Mouse (Mus musculus) thymus, postnatal 25 days (tissue): ENCODE measurements around the gene Ciita.
A peak's percentile ranks its signal among the peaks of the same experiment; 100 is the strongest.

Source experiments
- DNase-seq: peaks from one replicate; pipeline ENCODE4 v3.0.0; 2022

The Ciita gene

DNA sequence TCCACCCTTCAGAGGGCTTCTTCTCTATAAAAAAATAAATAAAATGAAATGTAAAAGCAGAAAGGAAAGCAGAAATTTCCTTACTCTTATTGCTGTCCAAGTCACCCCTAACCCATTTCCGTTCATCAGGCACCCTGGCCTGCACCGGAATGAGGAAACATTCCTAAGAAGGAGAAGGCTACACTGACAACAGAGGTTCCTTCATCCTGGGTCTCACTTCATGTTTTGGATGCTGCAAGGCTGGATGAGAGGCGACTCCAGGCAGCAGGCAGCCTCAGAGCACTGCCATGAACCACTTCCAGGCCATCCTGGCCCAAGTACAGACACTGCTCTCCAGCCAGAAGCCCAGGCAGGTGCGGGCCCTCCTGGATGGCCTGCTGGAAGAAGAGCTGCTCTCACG lies at the start of gene Ciita:
Gene Ciita (plus strand): TSS at position 203 of the 400 bp plus-strand sequence.
- no peak for DNase-seq

- DNase-seq, result no peak
Measured at GRCm38 (mm10) chr16:10431911-10432310, 47.9 kb upstream of the Ciita start.

- DNase-seq, result no peak
Measured at GRCm38 (mm10) chr16:10432387-10432786, 47.5 kb upstream of the Ciita start.

- no peak for DNase-seq
Measured at GRCm38 (mm10) chr16:10433344-10433743, 46.5 kb upstream of the Ciita start.

GRCm38 (mm10) chr16:10436166-10436565 lies 43.7 kb upstream of the Ciita start:
- no peak for DNase-seq

- DNase-seq, result no peak
Measured at GRCm38 (mm10) chr16:10438055-10438454, 41.8 kb upstream of the Ciita start.

DNA sequence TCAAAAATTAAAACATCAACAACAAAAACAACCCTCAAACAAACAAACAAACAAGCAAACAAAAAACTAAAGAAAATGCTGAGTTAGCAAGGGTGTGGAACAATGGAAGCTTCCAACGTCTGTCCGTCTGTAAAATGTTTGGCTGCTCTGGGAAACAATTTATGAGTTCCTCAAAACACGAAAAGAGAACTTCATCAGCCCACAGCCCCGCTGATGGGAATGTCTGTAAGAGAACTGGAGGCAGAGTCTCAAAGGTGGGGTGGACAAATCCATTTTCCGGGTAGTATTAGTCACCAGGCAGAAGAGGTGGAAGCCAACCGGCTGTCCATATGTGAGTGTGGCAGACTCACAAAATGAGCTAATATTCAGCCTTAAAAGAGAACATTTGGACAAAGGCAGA lies 38.5 kb upstream of the Ciita start:
- no peak for DNase-seq

GRCm38 (mm10) chr16:10441761-10442160 lies 38.1 kb upstream of the Ciita start:
- DNase-seq, result no peak

DNA sequence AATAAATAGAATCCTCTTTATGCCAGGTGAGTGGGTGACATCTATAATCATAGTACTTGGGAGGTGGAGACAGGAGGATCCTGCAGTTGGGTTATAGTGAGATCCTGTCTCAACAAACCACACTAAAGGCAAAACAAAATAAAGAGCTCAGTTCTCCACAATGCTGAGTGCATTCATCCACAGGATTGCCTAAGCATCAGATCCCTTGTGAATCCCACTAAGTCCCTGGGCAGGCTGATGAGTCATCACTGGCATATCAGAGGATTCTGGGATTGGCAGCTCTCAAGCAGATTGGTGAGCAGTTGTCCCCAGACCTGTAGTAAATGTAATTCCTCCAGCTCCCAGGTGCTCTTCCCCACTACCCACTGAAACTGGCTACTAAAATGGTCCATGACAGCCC lies 36.1 kb upstream of the Ciita start:
- no peak for DNase-seq

- no peak for DNase-seq
Measured at GRCm38 (mm10) chr16:10446573-10447263, 33.1 kb upstream of the Ciita start.

DNA sequence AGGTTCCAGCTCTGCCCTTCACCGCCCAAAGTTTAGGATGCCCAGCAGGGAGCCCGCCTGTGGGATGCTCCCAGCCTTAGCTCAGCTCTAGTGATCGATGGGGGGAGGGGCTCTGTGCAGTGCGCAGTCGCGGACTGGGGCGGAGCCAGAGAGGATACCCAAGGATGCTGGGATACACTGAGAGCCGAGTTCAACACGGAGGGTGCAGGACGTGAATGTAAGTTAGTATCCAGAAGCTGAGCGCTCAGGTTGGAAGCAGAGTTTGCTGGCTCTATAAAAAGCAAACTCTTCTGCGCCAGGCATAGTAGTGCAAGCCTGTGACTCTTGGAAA lies 32.6 kb upstream of the Ciita start, which contains the start of gene Tvp23a:
Gene Tvp23a (minus strand): TSS at position 99 of the 331 bp plus-strand sequence.
- DNase-seq, result no peak

DNA sequence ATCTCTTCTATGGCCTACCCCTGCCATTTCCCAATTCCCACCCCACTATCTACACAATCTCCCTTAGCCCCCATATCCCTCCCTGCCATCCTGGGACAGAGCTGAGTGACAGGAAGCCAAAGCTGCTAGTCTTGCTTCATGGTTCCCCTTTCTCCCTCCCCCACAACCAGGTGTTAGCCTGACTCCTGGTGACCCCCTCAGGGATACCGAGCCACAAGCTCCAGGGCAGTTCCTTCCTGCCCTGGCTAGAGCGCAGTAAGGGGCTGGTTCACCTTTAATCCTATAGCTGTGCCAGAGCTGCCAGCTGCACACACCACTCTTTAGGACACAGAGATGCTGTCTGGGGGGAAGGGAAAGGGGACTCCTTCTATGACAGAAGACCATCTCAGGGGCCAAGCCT lies 32.1 kb upstream of the Ciita start:
- DNase-seq, result no peak

- DNase-seq, result no peak
Measured at GRCm38 (mm10) chr16:10448931-10449330, 30.9 kb upstream of the Ciita start.

DNA sequence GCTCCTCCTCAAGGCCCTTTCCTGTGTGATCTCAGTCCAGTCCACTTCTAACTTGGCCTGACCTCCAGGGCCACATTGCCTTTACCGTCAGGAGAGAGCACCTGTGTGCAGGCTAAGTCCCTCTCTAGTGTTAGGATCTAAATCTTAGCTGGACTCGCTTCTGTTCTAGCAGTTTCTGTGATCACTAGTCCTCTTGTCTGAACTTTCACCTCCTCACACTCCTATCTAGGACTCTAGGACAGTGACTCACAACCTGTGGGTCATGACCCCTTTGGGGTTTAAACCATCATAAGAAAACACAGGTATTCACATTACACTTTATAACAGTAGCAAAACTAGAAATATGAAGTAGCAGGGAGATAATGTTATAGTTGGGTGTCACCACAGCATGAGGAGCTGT lies 28.0 kb upstream of the Ciita start:
- DNase-seq, result no peak

DNA sequence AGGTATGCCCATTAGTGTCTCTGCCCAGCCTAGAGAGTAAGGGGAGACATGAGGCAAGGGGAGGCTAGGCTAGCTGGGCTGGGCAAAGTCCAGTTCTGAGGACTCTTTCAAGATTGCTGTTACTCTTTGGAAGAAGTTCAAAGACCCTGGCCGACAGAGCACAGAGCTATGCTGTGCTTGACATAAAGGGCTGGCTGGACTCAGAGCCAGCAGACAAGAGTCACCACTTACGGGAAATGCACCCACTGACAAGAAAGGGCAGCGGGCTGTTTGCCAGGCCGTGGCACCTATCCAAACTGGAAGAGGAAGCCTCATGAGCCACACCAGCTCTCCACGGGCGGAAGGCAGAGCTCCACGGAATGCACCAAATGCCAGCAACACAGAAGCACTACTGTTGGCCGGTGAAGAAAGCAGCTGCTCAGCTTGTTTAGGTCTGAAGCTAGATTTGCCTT lies 27.4 kb upstream of the Ciita start:
- DNase-seq, result peak; percentile 16

DNA sequence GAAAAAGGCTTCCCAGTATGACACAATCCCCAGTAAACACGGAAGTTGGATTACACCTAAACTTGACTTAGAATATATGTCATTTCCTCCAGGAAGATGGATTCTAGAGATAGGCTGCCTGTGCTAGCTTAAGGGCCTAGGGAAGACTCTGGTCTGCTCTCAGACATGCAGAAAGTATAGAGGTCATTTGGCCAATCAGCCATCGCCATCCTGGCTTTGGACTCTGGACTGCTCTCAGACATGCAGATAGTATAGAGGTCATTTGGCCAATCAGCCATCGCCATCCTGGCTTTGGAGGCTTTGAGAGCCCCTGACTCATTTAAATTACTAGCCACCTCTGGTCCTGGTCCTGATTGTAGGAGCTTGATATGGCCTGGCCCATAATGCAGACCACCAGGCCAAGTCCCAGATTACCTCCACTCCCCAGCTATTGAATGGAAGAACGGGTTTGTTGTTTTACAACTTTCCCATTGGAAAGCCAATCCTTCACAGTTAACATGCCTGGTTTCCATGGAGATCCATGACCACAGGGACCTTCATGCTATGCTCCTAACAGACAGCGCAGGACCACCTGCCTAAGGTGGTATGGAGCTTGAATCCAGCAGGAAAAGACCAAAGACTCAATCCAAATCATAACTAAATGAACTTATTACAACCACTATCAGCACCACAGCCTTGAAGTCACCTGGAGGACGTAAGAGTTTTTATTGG lies 25.8 kb upstream of the Ciita start:
- no peak for DNase-seq

DNA sequence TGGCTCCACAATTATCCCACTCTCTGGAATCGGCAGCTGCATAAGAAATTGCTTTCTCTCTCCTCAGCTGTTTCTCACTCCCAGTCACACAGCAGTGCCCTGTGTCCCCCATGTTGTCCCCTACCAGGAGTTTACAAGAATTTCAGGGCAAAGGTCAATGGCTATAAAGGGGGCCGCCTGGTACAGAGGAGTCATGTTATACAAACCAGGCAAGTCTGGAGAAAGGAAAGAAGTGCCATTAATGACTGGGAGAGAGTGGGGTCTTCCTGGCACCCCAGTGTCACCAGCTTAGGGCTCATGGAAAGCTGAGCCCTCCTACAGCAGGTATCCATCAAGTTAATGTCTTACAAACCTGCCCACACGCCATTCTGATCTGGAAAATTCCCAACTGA lies 25.3 kb upstream of the Ciita start:
- DNase-seq, result no peak

GRCm38 (mm10) chr16:10460188-10460587 lies 19.7 kb upstream of the Ciita start:
- DNase-seq, result no peak

- no peak for DNase-seq
Measured at GRCm38 (mm10) chr16:10461178-10461577, 18.7 kb upstream of the Ciita start.

DNA sequence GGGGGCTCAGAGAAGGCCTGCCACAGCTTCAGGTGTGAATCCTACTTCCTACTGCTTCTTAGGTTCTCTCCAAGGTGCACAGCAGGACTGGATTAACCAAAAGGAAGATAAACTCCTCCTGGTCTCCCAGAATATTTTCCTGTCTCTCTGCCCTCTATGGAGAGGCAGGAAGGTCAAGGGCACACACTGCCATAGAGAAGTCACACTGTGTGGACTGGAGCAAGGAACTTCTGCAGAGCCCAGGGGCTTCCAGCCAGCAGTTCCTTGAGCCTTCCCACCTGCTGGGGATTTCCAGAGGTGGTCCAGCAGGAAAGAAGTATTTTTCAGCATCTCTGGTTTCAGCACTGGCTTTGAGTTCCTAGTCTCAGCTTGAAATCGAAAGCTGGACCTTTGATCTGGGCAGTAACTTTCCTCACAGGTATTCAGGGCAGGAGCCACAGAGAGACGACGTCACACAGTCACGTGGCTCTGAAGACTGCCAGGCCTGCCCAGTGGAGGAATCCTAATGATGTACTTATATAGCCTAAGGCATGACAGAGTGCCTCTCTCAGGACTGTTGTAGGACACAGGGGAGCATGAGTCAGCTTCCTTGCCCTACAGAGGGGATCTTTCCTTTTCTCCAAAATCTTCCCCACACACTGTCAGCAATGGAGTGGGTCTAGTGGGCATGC lies 14.7 kb upstream of the Ciita start:
- no peak for DNase-seq

DNA sequence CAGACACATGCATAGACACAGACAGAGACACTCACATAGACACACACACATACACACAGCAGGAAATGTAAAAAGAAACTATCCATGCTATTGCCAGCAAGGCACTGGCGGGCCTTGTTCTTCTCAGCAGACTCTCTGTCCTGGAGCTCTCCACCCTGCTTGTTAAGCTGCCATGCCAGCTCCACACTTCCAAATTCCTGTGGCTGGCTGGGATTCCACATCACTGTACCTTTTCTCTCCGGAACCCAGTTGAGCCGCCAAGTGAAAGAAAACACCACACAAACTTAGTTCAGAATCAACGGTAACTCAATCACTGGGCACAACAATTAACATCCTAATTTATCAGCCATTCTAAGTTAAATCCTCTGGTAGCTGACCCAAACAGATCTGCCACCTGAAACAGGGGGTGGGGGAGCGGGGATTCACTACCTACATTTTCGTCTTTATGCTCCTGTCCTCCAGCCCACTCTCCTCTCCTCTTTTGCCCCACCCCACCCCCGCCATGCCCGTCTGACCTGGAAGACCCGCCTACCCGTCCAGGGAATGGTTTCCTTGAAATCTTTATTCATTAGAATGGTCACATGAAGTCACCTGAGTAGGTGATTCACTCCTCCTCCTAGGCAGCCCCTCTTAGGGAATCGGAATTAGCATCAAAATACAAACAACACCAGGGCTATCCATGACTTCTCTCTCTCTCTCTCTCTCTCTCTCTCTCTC lies 12.3 kb upstream of the Ciita start:
- DNase-seq, result no peak

GRCm38 (mm10) chr16:10468201-10468600 lies 11.7 kb upstream of the Ciita start:
- no peak for DNase-seq

DNA sequence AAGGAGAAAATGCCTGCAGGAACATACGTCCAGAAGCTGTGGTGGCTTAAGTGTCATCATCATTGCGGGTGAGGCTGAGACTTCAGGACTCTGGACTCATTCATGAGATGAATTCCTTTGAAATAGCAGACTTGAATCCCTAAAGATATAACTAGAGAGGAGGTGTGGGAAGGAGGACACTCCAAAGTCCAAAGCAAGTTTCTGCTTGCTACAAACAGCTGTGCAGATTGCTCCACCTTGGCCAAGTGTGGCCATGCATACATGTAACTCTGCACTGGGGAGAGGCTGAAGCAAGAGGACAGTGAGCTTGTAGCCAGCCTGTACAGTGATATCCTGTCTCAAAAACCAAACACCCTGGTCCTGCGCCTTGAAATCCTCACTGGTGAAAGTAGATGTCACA lies 7.9 kb upstream of the Ciita start:
- DNase-seq, result no peak
